Mouse (Mus musculus) ES-CJ7 (cell line): ENCODE data around the gene Slc5a10.
A peak's percentile ranks its signal among the peaks of the same experiment; 100 is the strongest.

Experiments
- DNase-seq: peaks from one replicate; pipeline ENCODE4 v3.0.0; 2011; ENCODE audit warnings: low read depth, low spot score

Slc5a10 gene

GRCm38 (mm10) chr11:61720636-61721035 lies at the start of gene Slc5a10:
Slc5a10 (minus strand) TSS chr11:61720826.
- no peak for DNase-seq

- peak; percentile 99 for DNase-seq
Measured at GRCm38 (mm10) chr11:61761584-61762407, 41.2 kb upstream of the Slc5a10 start, which contains the start of gene Prpsap2. Prpsap2 (minus strand) TSS chr11:61762088.

- DNase-seq, result peak; percentile 73
Measured at GRCm38 (mm10) chr11:61760518-61760917, 39.9 kb upstream of the Slc5a10 start.

- no peak for DNase-seq
Measured at GRCm38 (mm10) chr11:61757151-61757550, 36.5 kb upstream of the Slc5a10 start.

GRCm38 (mm10) chr11:61751612-61752011 lies 31.0 kb upstream of the Slc5a10 start:
- DNase-seq, result peak; percentile 60

GRCm38 (mm10) chr11:61747161-61747560 lies 26.5 kb upstream of the Slc5a10 start:
- DNase-seq, result no peak

GRCm38 (mm10) chr11:61745781-61746180 lies 25.2 kb upstream of the Slc5a10 start:
- DNase-seq, result no peak

- peak; percentile 51 for DNase-seq
Measured at GRCm38 (mm10) chr11:61744460-61744859, 23.8 kb upstream of the Slc5a10 start.

- DNase-seq, result no peak
Measured at GRCm38 (mm10) chr11:61743768-61744167, 23.1 kb upstream of the Slc5a10 start.

- DNase-seq, result peak; percentile 51
Measured at GRCm38 (mm10) chr11:61740500-61740899, 19.9 kb upstream of the Slc5a10 start.

- DNase-seq, result no peak
Measured at GRCm38 (mm10) chr11:61737290-61737689, 16.7 kb upstream of the Slc5a10 start.

- DNase-seq, result no peak
Measured at GRCm38 (mm10) chr11:61732672-61733071, 12.0 kb upstream of the Slc5a10 start.

- DNase-seq, result no peak
Measured at GRCm38 (mm10) chr11:61728037-61728436, 7.4 kb upstream of the Slc5a10 start.

- DNase-seq, result no peak
Measured at GRCm38 (mm10) chr11:61722077-61722476, 1.5 kb upstream of the Slc5a10 start.

- DNase-seq, result no peak
Measured at GRCm38 (mm10) chr11:61719826-61720225, 800 bp downstream of the Slc5a10 start.

GRCm38 (mm10) chr11:61719387-61719786 lies 1.2 kb downstream of the Slc5a10 start:
- no peak for DNase-seq

GRCm38 (mm10) chr11:61717990-61718389 lies 2.6 kb downstream of the Slc5a10 start:
- no peak for DNase-seq

GRCm38 (mm10) chr11:61715130-61715529 lies 5.5 kb downstream of the Slc5a10 start:
- no peak for DNase-seq

GRCm38 (mm10) chr11:61714346-61715117 lies 6.1 kb downstream of the Slc5a10 start:
- DNase-seq, result peak; percentile 88

GRCm38 (mm10) chr11:61713157-61713855 lies 7.3 kb downstream of the Slc5a10 start:
- peak; percentile 58 for DNase-seq

- peak; percentile 37 for DNase-seq
Measured at GRCm38 (mm10) chr11:61708928-61709327, 11.7 kb downstream of the Slc5a10 start.

GRCm38 (mm10) chr11:61706232-61706631 lies 14.4 kb downstream of the Slc5a10 start:
- no peak for DNase-seq
